Mouse (Mus musculus): Measurements from ENCODE around the gene Phf1. TPM values are rescaled to one million over a fixed set of nuclear protein-coding genes. Genes with fewer than 3 reads are reported as not detected.

Gene Phf1
- polyA plus RNA-seq, 1 experiment = 13.1 TPM

GRCm38 (mm10) chr17:26939973-26940300, 7.1 kb downstream of the Phf1 start:
- H3K27ac ChIP-seq (replicated peaks; ENCODE audit: low read depth, low read length) = peak overlapping the region; percentile 72
- H3K4me1 ChIP-seq (ENCODE audit: control insufficient read depth, insufficient read depth, insufficient read length, low read length) = peaks cover 2% of the 10 kb centered on the region
- peak overlapping the region; percentile 55 for H3K4me3 ChIP-seq (ENCODE audit: insufficient read depth, low read depth, low read length)

DNA sequence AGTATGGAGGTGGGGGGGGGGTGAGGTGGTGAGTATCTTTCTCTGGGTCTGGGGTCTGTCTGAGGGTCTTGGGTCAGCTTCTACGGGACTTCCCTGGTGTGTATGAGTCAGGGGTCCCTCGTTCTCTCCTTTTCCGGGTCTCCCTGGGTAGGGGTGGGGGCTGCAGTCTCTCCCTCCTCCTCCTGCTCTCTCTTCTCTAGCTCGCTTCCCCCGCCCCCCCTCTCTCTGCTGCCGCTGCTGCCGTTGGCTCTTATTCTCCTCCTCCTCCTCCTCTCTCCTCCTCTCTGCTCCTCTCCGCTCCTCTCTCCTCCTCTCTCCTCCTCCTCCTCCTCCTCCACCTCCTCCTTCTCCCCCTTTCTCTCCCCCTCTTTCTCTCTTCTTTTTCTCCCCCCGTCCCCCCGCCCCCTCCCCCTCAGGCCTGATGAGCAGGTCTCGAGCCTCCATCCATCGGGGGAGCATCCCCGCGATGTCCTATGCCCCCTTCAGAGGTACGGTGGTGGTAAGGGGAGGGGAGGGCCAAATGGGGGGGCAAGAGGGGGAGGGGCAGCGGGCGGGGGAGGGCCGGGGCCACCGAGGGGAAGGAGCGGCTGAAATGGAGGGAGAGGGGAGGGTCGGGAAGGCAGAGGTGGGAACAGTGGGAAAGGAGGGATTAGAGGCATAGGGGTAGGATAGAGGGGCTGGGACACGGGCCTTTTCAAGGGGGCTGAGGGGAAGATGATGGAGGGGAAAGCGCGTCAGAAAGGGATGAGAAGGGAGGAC, 8.4 kb downstream of the Phf1 start, which contains the start of gene Syngap1:
Syngap1 (plus strand) TSS at position 223 of the 759 bp plus-strand sequence.
- peak within 1 kb of the TSS; percentile 72 for H3K27ac ChIP-seq (replicated peaks; ENCODE audit: low read depth, low read length)
- peak within 1 kb of the TSS; percentile 55 for H3K4me3 ChIP-seq (ENCODE audit: insufficient read depth, low read depth, low read length)
- peaks cover 2% of the 10 kb centered on the region for H3K4me1 ChIP-seq (ENCODE audit: control insufficient read depth, insufficient read depth, insufficient read length, low read length)

GRCm38 (mm10) chr17:26941841-26942570, 9.2 kb downstream of the Phf1 start:
- peaks cover 2% of the 10 kb centered on the region for H3K4me1 ChIP-seq (ENCODE audit: control insufficient read depth, insufficient read depth, insufficient read length, low read length)
- no peak overlapping the region for H3K4me3 ChIP-seq (ENCODE audit: insufficient read depth, low read depth, low read length)
- no peak overlapping the region for H3K27ac ChIP-seq (replicated peaks; ENCODE audit: low read depth, low read length)

DNA sequence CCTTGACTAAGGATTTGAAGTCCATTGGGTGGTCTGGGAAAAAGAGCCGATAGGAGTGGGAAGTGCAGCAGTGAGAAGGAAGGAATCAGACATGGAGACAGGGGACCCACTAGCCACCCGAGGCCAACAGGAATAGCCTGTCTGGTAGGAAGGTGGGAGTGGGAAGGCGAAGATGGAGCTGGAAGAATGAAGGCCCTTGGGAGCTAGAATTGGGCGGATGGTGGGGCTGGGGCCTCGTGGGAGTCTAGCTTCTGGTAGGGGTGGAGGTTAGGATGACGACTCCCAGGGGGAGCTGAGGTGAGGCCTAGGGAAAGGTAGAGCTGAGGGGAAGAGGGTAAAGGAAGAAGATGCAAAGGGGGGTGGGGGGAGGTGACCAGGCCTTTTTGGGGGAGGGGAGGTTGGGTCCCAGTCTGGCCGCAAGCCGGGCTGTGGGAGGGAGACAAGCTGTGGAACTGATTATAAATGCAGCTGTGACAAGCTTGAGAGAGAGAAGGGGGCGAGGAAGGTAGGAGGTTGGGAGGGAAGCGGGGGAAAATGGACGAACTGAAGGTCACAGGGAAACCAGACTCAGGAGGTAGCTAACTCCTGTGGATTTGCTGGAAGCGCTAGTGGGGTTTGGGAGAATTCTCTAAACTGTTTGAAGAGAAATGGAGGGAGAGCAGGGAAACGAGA, 13.1 kb downstream of the Phf1 start:
- Histone ChIP-seq H3K4me1 (ENCODE audit: control insufficient read depth, insufficient read depth, insufficient read length, low read length) (no peaks in the 10 kb centered on the region), H3K4me3 (ENCODE audit: insufficient read depth, low read depth, low read length) (peak overlapping the region; percentile 59), H3K27ac (replicated peaks; ENCODE audit: low read depth, low read length) (peak overlapping the region; percentile 24; the same call in 1 of the 2 replicates)

DNA sequence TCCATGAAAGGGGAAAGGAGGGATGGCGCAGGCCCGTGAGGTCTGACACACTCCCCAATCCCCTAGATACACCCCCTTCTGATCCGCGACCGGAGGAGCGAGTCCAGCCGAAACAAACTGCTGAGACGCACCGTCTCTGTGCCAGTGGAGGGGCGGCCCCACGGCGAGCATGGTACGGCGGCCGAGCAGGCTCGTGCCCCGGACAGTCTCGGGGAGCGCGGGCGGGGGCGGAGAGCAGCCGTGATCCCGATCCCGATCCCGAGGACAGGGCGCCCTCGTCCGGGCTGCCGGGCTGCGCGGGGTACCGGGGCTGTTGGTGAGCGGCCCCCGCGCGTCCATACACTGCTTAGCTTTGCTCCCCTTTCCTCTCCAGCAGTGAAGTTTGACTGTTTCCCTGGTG, 13.7 kb downstream of the Phf1 start:
- Histone ChIP-seq H3K27ac (replicated peaks; ENCODE audit: low read depth, low read length) (peak overlapping the region; percentile 24; the same call in 1 of the 2 replicates), H3K4me1 (ENCODE audit: control insufficient read depth, insufficient read depth, insufficient read length, low read length) (no peaks in the 10 kb centered on the region), H3K4me3 (ENCODE audit: insufficient read depth, low read depth, low read length) (peak overlapping the region; percentile 59)

- no peaks in the 10 kb centered on the region for H3K4me1 ChIP-seq (ENCODE audit: control insufficient read depth, insufficient read depth, insufficient read length, low read length)
- no peak overlapping the region; the same call in 1 of the 2 replicates for H3K4me3 ChIP-seq (ENCODE audit: insufficient read depth, low read depth, low read length)
- no peak overlapping the region for H3K27ac ChIP-seq (replicated peaks; ENCODE audit: low read depth, low read length)
These were observed 14.6 kb downstream of the Phf1 start for GRCm38 (mm10) chr17:26947231-26948100.

DNA sequence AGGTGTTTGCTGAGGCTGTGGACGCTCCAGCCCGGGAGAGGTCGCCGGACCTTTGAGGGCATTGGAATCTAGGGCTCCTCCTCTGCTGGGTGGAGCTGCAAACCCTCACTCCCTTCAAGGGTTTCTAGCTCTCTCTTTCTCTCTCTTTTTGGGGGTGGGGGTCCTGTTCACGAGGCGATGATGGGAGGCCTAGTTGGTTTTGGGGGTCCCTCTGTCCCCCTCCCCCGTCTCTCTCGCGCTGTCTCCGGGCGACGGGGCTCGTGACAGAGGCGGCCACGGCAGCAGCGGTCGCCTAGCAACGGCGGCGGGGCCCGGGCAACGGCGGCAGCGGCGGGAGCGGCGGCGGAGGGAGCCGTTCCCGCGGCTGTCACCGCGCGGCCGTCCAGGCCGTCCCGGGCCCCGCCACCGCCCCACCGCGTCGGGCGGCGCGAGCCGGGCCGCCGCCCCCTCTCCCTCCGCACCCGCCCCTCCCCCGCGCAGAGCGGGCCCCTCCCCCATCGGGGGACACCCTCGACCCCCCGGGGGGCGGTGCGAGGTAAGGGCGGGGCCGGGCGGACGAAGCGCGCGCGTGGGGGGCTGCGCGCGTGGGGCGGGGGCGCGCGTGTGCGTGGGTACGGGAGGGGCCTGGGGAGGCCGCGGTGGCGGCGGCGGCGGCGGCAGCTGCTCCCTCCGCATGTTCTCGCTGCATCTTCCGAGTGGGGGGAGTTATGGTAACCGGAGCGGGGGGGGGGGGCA, 15.6 kb downstream of the Phf1 start:
- Histone ChIP-seq H3K4me3 (ENCODE audit: insufficient read depth, low read depth, low read length) (peak overlapping the region; percentile 84), H3K27ac (replicated peaks; ENCODE audit: low read depth, low read length) (no peak overlapping the region), H3K4me1 (ENCODE audit: control insufficient read depth, insufficient read depth, insufficient read length, low read length) (0 out of 2 replicates have a peak, but pooled peaks cover 4% of the 10 kb centered on the region)

GRCm38 (mm10) chr17:26949051-26949577, 16.3 kb downstream of the Phf1 start:
- H3K27ac ChIP-seq (replicated peaks; ENCODE audit: low read depth, low read length) = no peak overlapping the region
- peak overlapping the region; percentile 30 for H3K4me3 ChIP-seq (ENCODE audit: insufficient read depth, low read depth, low read length)
- 0 out of 2 replicates have a peak, but pooled peaks cover 4% of the 10 kb centered on the region for H3K4me1 ChIP-seq (ENCODE audit: control insufficient read depth, insufficient read depth, insufficient read length, low read length)

DNA sequence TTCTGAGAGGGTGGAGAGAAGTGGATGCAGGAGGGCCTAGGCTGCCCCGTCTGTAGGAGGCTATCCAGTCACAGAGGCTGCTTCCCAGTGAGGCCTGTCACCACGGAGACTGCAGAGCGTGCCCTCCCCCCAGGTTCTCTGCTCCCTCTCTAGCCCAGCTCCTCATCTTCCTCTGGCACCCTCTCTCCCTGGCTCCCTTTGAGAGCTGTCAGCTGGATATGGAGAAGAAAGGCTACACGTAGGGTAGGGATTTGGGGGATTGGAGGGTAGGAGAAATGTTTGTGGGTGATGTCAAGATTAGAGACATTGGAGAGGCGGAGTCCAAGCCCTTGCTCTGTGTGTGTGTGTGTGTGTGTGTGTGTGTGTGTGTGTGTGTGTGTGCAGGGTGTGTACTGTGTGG, 17.0 kb downstream of the Phf1 start:
- H3K4me1 ChIP-seq (ENCODE audit: control insufficient read depth, insufficient read depth, insufficient read length, low read length) = 0 out of 2 replicates have a peak, but pooled peaks cover 4% of the 10 kb centered on the region
- no peak overlapping the region for H3K4me3 ChIP-seq (ENCODE audit: insufficient read depth, low read depth, low read length)
- no peak overlapping the region for H3K27ac ChIP-seq (replicated peaks; ENCODE audit: low read depth, low read length)

DNA sequence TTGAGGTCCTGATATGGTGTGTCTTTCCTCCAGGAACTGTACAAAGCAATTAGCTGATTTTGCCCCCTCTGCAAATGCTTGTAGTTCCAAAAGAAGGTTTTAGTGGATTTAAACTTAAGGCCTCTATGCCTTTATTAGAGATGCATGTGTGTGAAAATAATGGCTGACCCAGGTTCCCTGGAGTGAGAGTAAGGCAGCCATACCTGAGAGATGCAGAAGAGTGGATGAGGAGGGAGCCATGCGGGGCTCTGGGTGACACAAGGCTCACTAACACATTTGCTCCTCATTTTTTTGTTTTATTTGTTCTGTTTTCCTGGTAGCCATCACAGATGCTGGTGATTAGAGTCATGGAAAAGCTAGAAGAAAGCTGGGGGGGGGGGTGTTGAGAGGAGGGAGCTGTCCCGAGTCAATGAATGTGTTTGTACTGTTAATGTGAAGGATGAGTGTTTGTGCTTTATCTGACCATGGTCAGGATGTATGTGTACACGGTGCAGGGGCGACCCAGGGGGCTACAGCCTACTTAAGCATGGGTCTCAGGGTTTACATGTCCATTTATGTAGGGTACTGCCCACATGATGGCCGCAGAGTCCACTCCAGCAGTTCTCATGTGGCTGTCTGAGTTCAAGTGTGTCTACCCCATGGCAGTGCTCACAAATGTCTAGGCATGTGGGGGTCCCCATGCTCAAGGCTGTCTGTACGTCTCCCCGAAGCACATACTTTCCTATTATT, 17.9 kb downstream of the Phf1 start:
- Histone ChIP-seq H3K4me1 (ENCODE audit: control insufficient read depth, insufficient read depth, insufficient read length, low read length) (0 out of 2 replicates have a peak, but pooled peaks cover 4% of the 10 kb centered on the region), H3K4me3 (ENCODE audit: insufficient read depth, low read depth, low read length) (no peak overlapping the region), H3K27ac (replicated peaks; ENCODE audit: low read depth, low read length) (no peak overlapping the region)

DNA sequence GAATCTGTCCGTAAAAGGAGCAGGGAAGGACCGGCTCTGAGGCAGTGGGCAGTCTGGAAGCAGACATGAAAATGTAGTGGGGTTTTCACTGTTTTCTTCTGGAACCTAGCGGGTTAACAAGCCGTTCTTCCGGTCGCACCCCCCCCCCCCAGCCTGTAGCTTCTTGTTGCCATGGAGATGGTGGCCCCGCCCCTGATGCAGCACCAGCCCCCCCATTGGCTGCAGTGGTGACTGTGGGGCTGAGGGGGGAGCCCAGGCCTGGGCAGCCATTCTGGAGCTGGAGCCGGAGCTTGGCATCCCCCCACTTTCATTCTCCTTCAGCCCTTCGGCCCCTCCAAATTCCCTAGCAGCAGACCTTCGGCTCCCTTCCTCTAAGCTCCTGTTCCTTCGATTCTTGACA, 18.6 kb downstream of the Phf1 start:
- no peak overlapping the region for H3K27ac ChIP-seq (replicated peaks; ENCODE audit: low read depth, low read length)
- peak overlapping the region; percentile 29; the same call in 1 of the 2 replicates for H3K4me3 ChIP-seq (ENCODE audit: insufficient read depth, low read depth, low read length)
- H3K4me1 ChIP-seq (ENCODE audit: control insufficient read depth, insufficient read depth, insufficient read length, low read length) = 0 out of 2 replicates have a peak, but pooled peaks cover 4% of the 10 kb centered on the region

DNA sequence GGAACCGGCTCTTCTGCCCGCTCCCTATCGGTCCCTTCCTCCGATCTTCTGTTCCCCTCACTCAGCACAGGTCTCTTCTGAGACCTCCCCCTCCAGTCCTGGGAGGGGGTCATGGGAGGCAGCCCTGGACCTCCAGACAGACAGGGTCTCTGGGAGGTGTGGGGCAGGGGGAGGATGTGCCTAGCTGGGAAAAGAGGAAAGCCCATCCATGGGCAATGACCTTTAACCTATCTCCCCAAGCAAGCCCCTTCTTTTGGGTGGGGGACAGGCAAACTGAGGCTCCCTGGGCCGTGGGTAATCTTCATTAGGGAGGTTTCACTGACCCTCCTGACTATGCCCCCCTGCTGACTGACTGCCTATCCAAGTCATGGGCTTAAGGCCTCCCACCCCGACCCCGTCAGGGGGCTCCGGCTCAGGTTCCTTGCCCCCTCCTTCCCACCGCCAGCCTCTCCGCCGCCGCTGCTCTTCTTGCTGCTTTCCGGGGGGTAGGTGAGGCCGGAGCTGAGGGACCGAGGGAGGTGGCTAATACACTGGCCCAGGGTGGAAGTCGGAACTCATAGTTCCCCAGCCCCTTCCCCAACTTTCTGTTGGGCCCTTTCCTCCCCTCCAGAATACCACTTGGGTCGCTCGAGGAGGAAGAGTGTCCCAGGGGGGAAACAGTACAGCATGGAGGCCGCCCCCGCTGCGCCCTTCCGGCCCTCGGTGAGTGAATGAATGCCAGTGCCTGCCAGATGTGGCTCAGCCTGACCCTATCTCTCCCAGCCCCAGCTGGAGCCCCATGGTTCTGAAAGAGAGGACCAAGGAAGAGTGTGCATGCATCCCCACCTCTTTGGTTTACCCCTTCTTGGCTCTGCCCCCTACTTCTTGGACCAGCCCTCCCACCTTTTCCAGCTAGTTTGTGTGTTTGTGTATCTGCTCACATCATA, 19.4 kb downstream of the Phf1 start:
- 0 out of 2 replicates have a peak, but pooled peaks cover 4% of the 10 kb centered on the region for H3K4me1 ChIP-seq (ENCODE audit: control insufficient read depth, insufficient read depth, insufficient read length, low read length)
- H3K27ac ChIP-seq (replicated peaks; ENCODE audit: low read depth, low read length) = no peak overlapping the region
- peak overlapping the region; percentile 19; the same call in 1 of the 2 replicates for H3K4me3 ChIP-seq (ENCODE audit: insufficient read depth, low read depth, low read length)
